Mouse (Mus musculus) cortical plate, adult 2 months (tissue): ENCODE data around the gene Nckap1l. TPM values are rescaled to one million over a fixed set of nuclear protein-coding genes. Genes with fewer than 3 reads are reported as not detected.
A peak's percentile ranks its signal among the peaks of the same experiment; 100 is the strongest.

Source experiments
- H3K27ac ChIP-seq: fragments of 200-500 bp; 2 replicates; pipeline ENCODE4 v1.5.1; 2012; ENCODE audit warnings: low read length, control low read depth, inconsistent platforms; ENCODE audit not compliant: insufficient read depth
- H3K4me1 ChIP-seq: fragments of 200-500 bp; 2 replicates; pipeline ENCODE4 v1.6.1; 2011; ENCODE audit warnings: low read length; ENCODE audit not compliant: control insufficient read depth, insufficient read depth
- H3K4me3 ChIP-seq: fragments of 200-500 bp; 2 replicates; pipeline ENCODE4 v1.5.1; 2011; ENCODE audit warnings: mild to moderate bottlenecking, low read length, control low read depth; ENCODE audit not compliant: insufficient read depth
- CTCF ChIP-seq: fragments of 200-500 bp; IDR thresholded peaks from 2 replicates; pipeline ENCODE4 v1.5.1; 2011; ENCODE audit warnings: mild to moderate bottlenecking, control low read depth, low read length; ENCODE audit not compliant: insufficient read depth; ENCODE audit errors: extremely low read depth
- POLR2A ChIP-seq: fragments of 200-500 bp; IDR thresholded peaks from 2 replicates; pipeline ENCODE4 v1.6.1; 2011; ENCODE audit warnings: mild to moderate bottlenecking, low read length, control low read depth; ENCODE audit not compliant: insufficient read depth; ENCODE audit errors: extremely low read depth
- polyA plus RNA-seq: library from polyadenylated mRNA; depleted of rRNA; stranded (reverse); fragments of >200 nt; gene quantifications from 2 replicates; pipeline ENCODE4 v1.2.3, GENCODE M21; 2012

The Nckap1l gene
- polyA plus RNA-seq, 1 experiment = 7.1 TPM

DNA sequence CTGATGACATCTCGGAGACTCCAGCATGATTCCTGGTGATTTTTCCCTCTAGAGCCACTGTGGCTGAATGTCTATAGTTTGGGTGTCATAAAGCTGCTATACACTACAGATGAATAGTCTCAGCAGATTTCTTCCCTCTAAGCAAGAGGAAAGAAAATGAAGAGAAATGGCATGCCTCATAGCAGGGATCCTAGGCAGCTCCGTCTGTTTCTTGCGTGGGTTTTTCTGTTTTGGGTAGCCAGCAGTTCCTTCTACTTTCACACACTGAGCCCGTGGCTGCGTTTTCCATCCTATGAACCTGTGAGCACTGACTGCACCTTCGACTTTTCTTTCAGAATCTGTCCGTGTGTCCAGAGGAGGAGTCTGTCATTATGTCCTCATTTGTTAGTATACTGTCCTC is 19.6 kb downstream of the Nckap1l start:
- H3K4me1 ChIP-seq = no peaks in the 10 kb centered on the region
- no peak overlapping the region for H3K4me3 ChIP-seq
- H3K27ac ChIP-seq = no peak overlapping the region
- TF ChIP-seq POLR2A (no peak), CTCF (no peak)

DNA sequence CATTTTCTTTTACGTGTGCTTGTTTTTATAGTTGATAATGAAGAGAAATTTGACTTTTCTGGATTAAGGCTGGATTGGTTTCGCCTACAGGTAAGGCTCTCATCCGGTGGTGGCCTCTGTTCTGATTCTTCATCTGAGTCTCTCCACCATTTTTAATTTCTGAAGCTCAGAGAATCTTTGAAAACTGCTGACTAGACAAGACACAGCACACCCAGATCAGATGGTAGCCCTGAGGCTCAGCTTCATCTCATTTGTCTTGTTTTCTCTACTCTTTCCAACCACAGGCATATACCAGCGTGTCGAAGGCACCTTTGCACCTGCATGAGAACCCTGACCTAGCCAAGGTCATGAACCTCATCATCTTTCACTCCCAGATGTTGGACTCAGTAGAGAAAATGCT is 20.2 kb downstream of the Nckap1l start:
- Histone ChIP-seq H3K4me3 (no peak overlapping the region), H3K4me1 (no peaks in the 10 kb centered on the region), H3K27ac (no peak overlapping the region)
- TF ChIP-seq CTCF (no peak), POLR2A (no peak)

DNA sequence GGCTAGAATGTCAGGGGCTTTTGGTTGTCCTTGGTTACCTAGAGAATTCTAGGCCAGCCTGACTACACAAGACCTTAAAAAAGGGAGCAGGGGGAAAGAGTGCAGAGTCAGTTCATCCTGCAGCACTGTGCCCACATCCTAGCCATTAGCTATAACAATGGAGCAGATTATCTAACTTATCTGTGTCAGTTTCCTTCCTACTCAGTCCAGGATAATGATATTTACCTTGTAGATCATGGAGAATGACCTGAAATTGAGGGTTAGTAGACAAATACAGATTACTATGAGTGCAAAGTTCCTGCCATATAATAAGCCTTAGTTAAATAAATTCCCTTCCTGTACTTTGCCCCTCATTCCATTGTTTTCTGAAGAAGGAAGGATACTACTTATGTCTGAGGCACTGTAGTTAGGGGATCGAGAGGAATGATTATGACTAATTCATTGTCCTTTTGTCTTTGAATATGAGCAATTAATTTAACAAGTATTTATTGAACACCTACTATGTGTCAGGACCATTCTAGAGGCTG is 25.5 kb downstream of the Nckap1l start:
- TF ChIP-seq POLR2A = no peak
- no peak for TF ChIP-seq CTCF
- Histone ChIP-seq H3K27ac (no peak overlapping the region), H3K4me3 (no peak overlapping the region), H3K4me1 (no peaks in the 10 kb centered on the region)

DNA sequence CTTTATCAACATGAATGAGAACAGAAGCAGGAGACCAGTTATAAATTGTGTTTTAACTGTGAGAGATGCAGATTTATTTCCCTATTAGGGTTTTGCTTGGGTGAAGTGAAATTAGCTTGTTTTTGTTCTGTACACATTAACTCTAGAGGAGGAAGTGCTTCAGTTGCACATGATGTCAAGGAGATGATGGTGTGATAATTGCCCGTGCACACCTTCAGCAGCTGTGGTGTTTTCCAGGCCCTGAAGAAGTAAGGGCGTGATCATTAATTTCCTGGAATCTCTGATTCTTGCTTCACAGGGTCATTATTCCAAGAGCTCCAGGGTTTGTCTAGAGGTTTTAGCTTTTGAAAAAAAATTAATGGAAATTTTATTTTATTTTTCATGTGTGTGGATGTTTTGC is 26.5 kb downstream of the Nckap1l start:
- 0 out of 2 replicates have a peak, but pooled peaks cover 2% of the 10 kb centered on the region for H3K4me1 ChIP-seq
- H3K4me3 ChIP-seq = no peak overlapping the region
- H3K27ac ChIP-seq = no peak overlapping the region
- TF ChIP-seq CTCF (no peak), POLR2A (no peak)

DNA sequence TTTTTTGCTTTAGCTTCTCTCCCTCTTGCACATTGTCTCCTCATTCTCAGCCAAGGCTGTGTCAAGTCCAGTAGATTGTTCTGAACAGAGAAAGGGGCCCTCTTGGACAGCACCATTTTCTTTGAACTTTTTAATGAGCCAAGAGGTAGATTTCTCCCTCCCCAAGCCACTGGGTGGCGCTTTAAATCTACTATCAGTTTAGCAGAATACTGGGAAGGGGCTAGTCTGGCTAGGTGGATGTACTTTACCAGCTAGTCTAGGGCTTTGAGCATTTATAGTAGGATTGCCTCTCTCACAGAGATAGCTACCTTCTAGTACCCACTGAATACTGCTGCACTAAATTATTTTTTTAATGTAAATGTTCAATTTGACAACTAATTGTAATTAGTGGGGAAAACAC is 28.9 kb downstream of the Nckap1l start:
- Histone ChIP-seq H3K4me1 (0 out of 2 replicates have a peak, but pooled peaks cover 2% of the 10 kb centered on the region), H3K4me3 (no peak overlapping the region), H3K27ac (no peak overlapping the region)
- TF ChIP-seq CTCF (peak; percentile 43), POLR2A (no peak)

DNA sequence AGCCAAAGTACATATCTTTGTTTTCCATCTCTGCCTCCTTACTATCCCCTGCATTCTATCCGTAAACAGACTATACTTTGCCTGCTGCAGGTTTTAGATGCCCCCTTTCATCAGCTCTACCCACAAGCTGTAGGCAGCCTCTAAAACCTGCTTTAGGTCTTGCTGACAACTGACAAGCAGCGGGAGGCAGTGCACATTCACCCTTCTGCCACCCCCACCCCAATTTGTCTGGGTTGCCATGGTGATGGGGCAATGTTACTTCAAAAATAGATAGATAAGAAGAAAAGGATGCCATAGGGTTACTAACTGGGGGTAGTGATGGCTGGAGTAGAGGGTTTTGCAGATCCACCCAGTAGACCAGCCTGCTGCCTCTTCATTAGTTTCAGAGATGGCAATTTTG is 30.9 kb downstream of the Nckap1l start:
- TF ChIP-seq CTCF (no peak), POLR2A (no peak)
- no peak overlapping the region for H3K27ac ChIP-seq
- H3K4me1 ChIP-seq = 0 out of 2 replicates have a peak, but pooled peaks cover 2% of the 10 kb centered on the region
- no peak overlapping the region for H3K4me3 ChIP-seq

DNA sequence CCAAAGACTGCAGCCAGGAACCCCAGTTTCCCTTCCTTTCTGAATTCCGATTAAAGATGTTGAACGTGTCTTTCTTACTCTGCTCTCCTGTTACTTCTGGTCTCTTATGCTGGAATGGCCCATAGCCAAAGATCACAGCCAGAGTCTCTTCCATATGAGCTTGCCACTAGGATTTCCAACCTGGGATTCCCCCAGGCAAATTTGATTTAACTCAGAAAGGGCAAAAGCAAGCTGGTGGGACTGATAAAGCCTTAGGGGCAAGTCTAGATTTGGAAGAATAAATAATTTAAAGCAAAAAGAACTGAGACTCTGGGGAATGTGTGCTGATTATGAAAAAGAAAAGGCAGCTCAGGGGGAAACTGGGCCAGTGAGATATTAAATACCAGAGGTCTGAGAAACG is 31.5 kb downstream of the Nckap1l start:
- TF ChIP-seq CTCF (no peak), POLR2A (no peak)
- 0 out of 2 replicates have a peak, but pooled peaks cover 2% of the 10 kb centered on the region for H3K4me1 ChIP-seq
- no peak overlapping the region for H3K4me3 ChIP-seq
- no peak overlapping the region for H3K27ac ChIP-seq

DNA sequence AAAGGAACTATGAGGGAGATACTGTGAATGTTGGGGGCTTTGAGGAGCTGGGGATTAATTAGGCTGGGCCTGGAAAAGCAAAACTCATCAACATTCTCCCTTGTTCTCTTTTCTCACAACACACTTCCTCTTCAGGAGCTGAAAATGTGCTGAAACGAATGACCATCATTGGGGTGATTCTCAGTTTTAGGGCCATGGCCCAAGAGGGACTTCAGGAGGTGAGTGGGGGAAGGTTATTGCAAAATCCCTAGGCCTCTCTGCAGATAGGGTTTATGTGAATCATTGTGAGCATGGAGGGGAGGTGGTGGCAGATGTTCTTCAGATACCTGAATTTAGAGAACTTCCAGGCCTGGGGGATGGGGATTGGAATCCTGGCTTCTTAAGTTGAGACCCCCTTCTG is 33.1 kb downstream of the Nckap1l start:
- Histone ChIP-seq H3K4me1 (0 out of 2 replicates have a peak, but pooled peaks cover 2% of the 10 kb centered on the region), H3K27ac (no peak overlapping the region), H3K4me3 (no peak overlapping the region)
- no peak for TF ChIP-seq CTCF
- no peak for TF ChIP-seq POLR2A

DNA sequence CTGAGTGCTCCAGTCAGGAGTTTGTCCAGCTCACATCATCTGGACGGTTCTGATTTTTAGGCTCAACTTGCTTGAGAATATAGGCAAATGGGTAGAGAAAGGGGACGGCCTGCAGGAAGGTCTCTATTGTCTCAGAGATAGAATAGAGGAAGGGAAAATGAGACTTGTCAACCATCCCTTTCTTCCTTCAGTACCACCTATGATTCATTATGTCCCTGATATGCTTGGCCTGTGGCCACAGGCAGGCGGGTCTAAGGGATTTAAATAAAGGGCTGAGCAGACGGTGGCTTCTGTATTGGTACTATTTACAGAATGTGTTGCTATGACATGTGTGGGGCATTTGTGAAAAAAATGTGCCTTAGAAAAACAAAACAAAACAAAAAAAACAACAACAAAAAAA is 34.7 kb downstream of the Nckap1l start:
- Histone ChIP-seq H3K4me3 (no peak overlapping the region), H3K4me1 (0 out of 2 replicates have a peak, but pooled peaks cover 2% of the 10 kb centered on the region), H3K27ac (no peak overlapping the region)
- no peak for TF ChIP-seq POLR2A
- TF ChIP-seq CTCF = no peak
